Mouse (Mus musculus): ENCODE data around the gene Sh3d21. TPM values are rescaled to one million over a fixed set of nuclear protein-coding genes. Genes with fewer than 3 reads are reported as not detected.

The Sh3d21 gene
- polyA plus RNA-seq, 1 experiment from 2014 or later: 13.8 TPM

- no peak for ATAC-seq (ENCODE audit: insufficient number of reproducible peaks, low FRiP score, low TSS enrichment, low read depth)
- Histone ChIP-seq H3K9ac (no peak overlapping the region), H3K36me3 (peaks cover 67% of the 10 kb centered on the region), H3K4me3 (no peak overlapping the region), H3K9me3 (no peaks in the 10 kb centered on the region), H3K27ac (no peak overlapping the region; the same call in 1 of the 2 replicates), H3K4me2 (no peak overlapping the region), H3K27me3 (no peaks in the 10 kb centered on the region), H3K4me1 (peaks cover 34% of the 10 kb centered on the region)
- 76% methylated on average over 4 of the region's 4 CpGs for WGBS
Observed at GRCm38 (mm10) chr4:126134639-126135038, 28.7 kb downstream of the Sh3d21 start.

- peaks cover 67% of the 10 kb centered on the region for H3K36me3 ChIP-seq
Observed at GRCm38 (mm10) chr4:126134236-126134635, 29.1 kb downstream of the Sh3d21 start.

GRCm38 (mm10) chr4:126132636-126133264 lies 30.5 kb downstream of the Sh3d21 start:
- Histone ChIP-seq H3K9ac (no peak overlapping the region), H3K9me3 (no peaks in the 10 kb centered on the region), H3K4me1 (peaks cover 34% of the 10 kb centered on the region), H3K36me3 (peaks cover 67% of the 10 kb centered on the region), H3K27me3 (no peaks in the 10 kb centered on the region), H3K27ac (peak overlapping the region; percentile 77), H3K4me2 (no peak overlapping the region), H3K4me3 (no peak overlapping the region)
- 66% methylated on average over 6 of the region's 6 CpGs for WGBS
- ATAC-seq (ENCODE audit: insufficient number of reproducible peaks, low FRiP score, low TSS enrichment, low read depth): no peak

More at GRCm38 (mm10) chr4:126134236-126134635, 29.1 kb downstream of the Sh3d21 start:
- no peak for ATAC-seq (ENCODE audit: insufficient number of reproducible peaks, low FRiP score, low TSS enrichment, low read depth)
- Histone ChIP-seq H3K9ac (no peak overlapping the region), H3K27ac (no peak overlapping the region), H3K4me3 (no peak overlapping the region), H3K4me1 (peaks cover 34% of the 10 kb centered on the region), H3K27me3 (no peaks in the 10 kb centered on the region), H3K9me3 (no peaks in the 10 kb centered on the region), H3K4me2 (no peak overlapping the region)
- WGBS: 92% methylated on average over 4 of the region's 4 CpGs

GRCm38 (mm10) chr4:126131290-126132121 lies 31.8 kb downstream of the Sh3d21 start:
- H3K9me3 ChIP-seq: no peaks in the 10 kb centered on the region
- H3K4me1 ChIP-seq: peaks cover 34% of the 10 kb centered on the region
- no peak overlapping the region for H3K4me3 ChIP-seq
- 43% methylated on average over 10 of the region's 10 CpGs for WGBS
- ATAC-seq (ENCODE audit: insufficient number of reproducible peaks, low FRiP score, low TSS enrichment, low read depth): no peak
- peak overlapping the region; percentile 77 for H3K27ac ChIP-seq
- no peak overlapping the region for H3K4me2 ChIP-seq
- H3K27me3 ChIP-seq: no peaks in the 10 kb centered on the region
- no peak overlapping the region for H3K9ac ChIP-seq
- H3K36me3 ChIP-seq: peaks cover 66% of the 10 kb centered on the region

GRCm38 (mm10) chr4:126130502-126130901 lies 32.8 kb downstream of the Sh3d21 start:
- no peak overlapping the region for H3K9ac ChIP-seq
- H3K36me3 ChIP-seq: peaks cover 66% of the 10 kb centered on the region
- H3K27ac ChIP-seq: peak overlapping the region; percentile 71
- peaks cover 34% of the 10 kb centered on the region for H3K4me1 ChIP-seq
- H3K27me3 ChIP-seq: no peaks in the 10 kb centered on the region
- H3K9me3 ChIP-seq: no peaks in the 10 kb centered on the region
- no peak for ATAC-seq (ENCODE audit: insufficient number of reproducible peaks, low FRiP score, low TSS enrichment, low read depth)
- WGBS: 44% methylated on average over 11 of the region's 11 CpGs
- H3K4me2 ChIP-seq: no peak overlapping the region
- no peak overlapping the region for H3K4me3 ChIP-seq

GRCm38 (mm10) chr4:126123309-126124040 lies 39.8 kb downstream of the Sh3d21 start:
- Histone ChIP-seq H3K27ac (no peak overlapping the region), H3K9ac (no peak overlapping the region), H3K4me3 (no peak overlapping the region), H3K36me3 (peaks cover 47% of the 10 kb centered on the region), H3K9me3 (no peaks in the 10 kb centered on the region), H3K27me3 (no peaks in the 10 kb centered on the region), H3K4me2 (no peak overlapping the region), H3K4me1 (no peaks in the 10 kb centered on the region)
- 86% methylated on average over 10 of the region's 10 CpGs for WGBS
- no peak for ATAC-seq (ENCODE audit: insufficient number of reproducible peaks, low FRiP score, low TSS enrichment, low read depth)

DNA sequence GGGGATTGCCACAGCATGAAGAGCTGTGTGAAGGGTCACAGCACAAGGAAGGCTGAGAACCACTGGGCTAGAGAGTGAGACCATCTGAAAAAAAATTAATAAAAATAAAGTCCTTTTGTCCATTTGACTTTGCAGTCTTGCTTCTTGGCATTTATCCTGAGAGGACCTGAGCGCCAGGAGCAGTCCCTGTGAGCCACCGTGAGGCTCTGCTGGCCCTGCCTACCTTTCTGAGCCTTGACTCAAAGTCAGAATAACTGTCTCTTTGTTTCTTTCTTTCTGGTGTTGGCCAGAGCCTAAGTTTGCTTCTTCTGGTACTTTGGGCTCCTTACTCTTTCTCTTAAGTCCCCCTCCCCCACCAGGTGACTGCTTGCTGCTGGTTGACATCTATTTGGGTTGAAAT lies 42.8 kb downstream of the Sh3d21 start:
- Histone ChIP-seq H3K4me3 (no peak overlapping the region), H3K36me3 (peaks cover 22% of the 10 kb centered on the region), H3K4me1 (peaks cover 6% of the 10 kb centered on the region; the same call in 1 of the 2 replicates), H3K27ac (no peak overlapping the region), H3K9me3 (no peaks in the 10 kb centered on the region), H3K27me3 (no peaks in the 10 kb centered on the region), H3K9ac (no peak overlapping the region), H3K4me2 (no peak overlapping the region)
- WGBS: 88% methylated on average over 2 of the region's 2 CpGs
- ATAC-seq (ENCODE audit: insufficient number of reproducible peaks, low FRiP score, low TSS enrichment, low read depth): no peak

DNA sequence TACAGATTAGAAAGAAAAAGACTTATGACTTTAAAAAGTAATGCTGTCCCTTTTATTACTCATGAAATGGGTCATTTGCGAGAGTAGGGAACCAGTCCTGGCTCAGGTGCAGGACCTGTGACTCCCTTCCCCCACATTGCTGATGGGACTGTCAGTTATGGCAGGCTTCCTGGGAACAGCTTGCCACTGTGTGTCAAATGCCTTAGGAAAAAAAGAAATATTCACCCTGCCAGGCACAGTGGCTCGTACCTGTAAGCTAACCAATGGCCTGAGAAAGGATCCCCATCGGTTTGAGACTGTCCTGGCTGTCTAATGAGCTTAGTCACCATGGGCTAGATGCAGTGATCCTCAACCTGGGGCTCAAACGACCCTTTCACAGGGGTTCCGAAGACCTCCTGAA lies 43.2 kb downstream of the Sh3d21 start:
- ATAC-seq (ENCODE audit: insufficient number of reproducible peaks, low FRiP score, low TSS enrichment, low read depth): no peak
- Histone ChIP-seq H3K27me3 (no peaks in the 10 kb centered on the region), H3K4me2 (no peak overlapping the region), H3K4me3 (no peak overlapping the region), H3K4me1 (peaks cover 8% of the 10 kb centered on the region; the same call in 1 of the 2 replicates), H3K27ac (no peak overlapping the region), H3K9me3 (no peaks in the 10 kb centered on the region), H3K9ac (no peak overlapping the region), H3K36me3 (peaks cover 17% of the 10 kb centered on the region)
- WGBS: 81% methylated on average over 5 of the region's 5 CpGs

DNA sequence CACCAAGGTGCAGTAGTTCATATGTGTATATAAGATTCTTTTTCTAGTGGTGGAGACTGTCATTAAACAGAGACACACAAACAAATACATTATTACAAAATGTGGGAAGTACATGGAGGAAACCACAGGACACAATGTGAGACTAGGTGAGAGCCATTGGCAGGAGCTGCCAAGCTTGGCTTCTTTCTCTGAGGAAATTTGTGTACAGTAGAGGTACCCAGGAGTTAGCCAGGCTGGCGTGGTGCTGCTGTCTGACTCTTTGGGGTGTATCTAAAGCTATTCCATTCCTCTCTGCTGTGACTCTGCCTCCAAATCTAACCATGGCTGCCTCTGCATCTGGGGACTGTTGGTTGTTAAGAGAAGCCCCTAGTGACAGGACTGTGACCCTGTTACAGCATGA lies 44.2 kb downstream of the Sh3d21 start:
- no peak overlapping the region for H3K4me3 ChIP-seq
- no peak overlapping the region for H3K9ac ChIP-seq
- no peaks in the 10 kb centered on the region for H3K9me3 ChIP-seq
- WGBS: 95% methylated on average over 1 of the region's 1 CpGs
- no peak overlapping the region for H3K27ac ChIP-seq
- peaks cover 8% of the 10 kb centered on the region; the same call in 1 of the 2 replicates for H3K36me3 ChIP-seq
- H3K4me1 ChIP-seq: peaks cover 8% of the 10 kb centered on the region; the same call in 1 of the 2 replicates
- ATAC-seq (ENCODE audit: insufficient number of reproducible peaks, low FRiP score, low TSS enrichment, low read depth): no peak
- H3K4me2 ChIP-seq: no peak overlapping the region
- no peaks in the 10 kb centered on the region for H3K27me3 ChIP-seq

GRCm38 (mm10) chr4:126118651-126119050 lies 44.6 kb downstream of the Sh3d21 start:
- no peak for ATAC-seq (ENCODE audit: insufficient number of reproducible peaks, low FRiP score, low TSS enrichment, low read depth)
- Histone ChIP-seq H3K4me1 (peaks cover 10% of the 10 kb centered on the region; the same call in 1 of the 2 replicates), H3K27ac (no peak overlapping the region), H3K9ac (no peak overlapping the region), H3K9me3 (no peaks in the 10 kb centered on the region), H3K4me3 (no peak overlapping the region), H3K36me3 (peaks cover 4% of the 10 kb centered on the region; the same call in 1 of the 2 replicates), H3K4me2 (no peak overlapping the region), H3K27me3 (no peaks in the 10 kb centered on the region)
- WGBS: 80% methylated on average over 4 of the region's 4 CpGs

- Histone ChIP-seq H3K27ac (no peak overlapping the region), H3K9me3 (no peaks in the 10 kb centered on the region), H3K9ac (no peak overlapping the region), H3K4me3 (no peak overlapping the region), H3K4me1 (peaks cover 13% of the 10 kb centered on the region), H3K27me3 (no peaks in the 10 kb centered on the region), H3K36me3 (peaks cover 3% of the 10 kb centered on the region; the same call in 1 of the 2 replicates), H3K4me2 (no peak overlapping the region)
- ATAC-seq (ENCODE audit: insufficient number of reproducible peaks, low FRiP score, low TSS enrichment, low read depth): no peak
- WGBS: 82% methylated on average over 8 of the region's 8 CpGs
Observed at GRCm38 (mm10) chr4:126117116-126117515, 46.2 kb downstream of the Sh3d21 start.

Measured in limb, embryonic 15.5 days (tissue).